Mouse (Mus musculus) 416B (cell line): ENCODE measurements around the gene Mfsd14a.
A peak's percentile ranks its signal among the peaks of the same experiment; 100 is the strongest.

Experiments used
- DNase-seq: peaks from one replicate; pipeline ENCODE4 v3.0.0; 2011; ENCODE audit warnings: low read depth

Gene Mfsd14a

GRCm38 (mm10) chr3:116601781-116602180, 60.7 kb downstream of the Mfsd14a start:
- no peak for DNase-seq

- DNase-seq = peak; percentile 27
Observed at GRCm38 (mm10) chr3:116601005-116601404, 61.5 kb downstream of the Mfsd14a start.

- no peak for DNase-seq
Observed at GRCm38 (mm10) chr3:116599705-116600104, 62.8 kb downstream of the Mfsd14a start.

GRCm38 (mm10) chr3:116595603-116595991, 66.9 kb downstream of the Mfsd14a start:
- no peak for DNase-seq

- DNase-seq = peak; percentile 96
Observed at GRCm38 (mm10) chr3:116594728-116595602, 67.5 kb downstream of the Mfsd14a start, which contains the start of gene Sass6. TSS of gene Sass6 (plus strand) at chr3:116594982.

GRCm38 (mm10) chr3:116594076-116594727, 68.3 kb downstream of the Mfsd14a start:
- DNase-seq = peak; percentile 73

- no peak for DNase-seq
Observed at GRCm38 (mm10) chr3:116582201-116582600, 80.3 kb downstream of the Mfsd14a start.
